Mouse (Mus musculus) testis, postnatal 14 days (tissue): ENCODE data around the gene Wasf2.

Experiments
- DNase-seq: peaks from one replicate; pipeline ENCODE4 v3.0.0; 2021; ENCODE audit warnings: low spot score

Wasf2 gene

GRCm38 (mm10) chr4:133240490-133240921 is 110.2 kb downstream of the Wasf2 start, which contains the start of gene Map3k6:
TSS of gene Map3k6 (plus strand) at chr4:133240818.
- DNase-seq = peak; percentile 81

- DNase-seq = peak; percentile 88
These were observed 110.9 kb downstream of the Wasf2 start for GRCm38 (mm10) chr4:133240934-133241908.

GRCm38 (mm10) chr4:133241910-133242309 is 111.6 kb downstream of the Wasf2 start:
- no peak for DNase-seq

GRCm38 (mm10) chr4:133242710-133243109 is 112.4 kb downstream of the Wasf2 start:
- DNase-seq = no peak

- DNase-seq = no peak
These were observed 113.2 kb downstream of the Wasf2 start for GRCm38 (mm10) chr4:133243538-133243937.

GRCm38 (mm10) chr4:133244289-133244688 is 114.0 kb downstream of the Wasf2 start:
- no peak for DNase-seq

- no peak for DNase-seq
These were observed 116.8 kb downstream of the Wasf2 start for GRCm38 (mm10) chr4:133247072-133247471.

GRCm38 (mm10) chr4:133247806-133248449 is 117.6 kb downstream of the Wasf2 start:
- DNase-seq = no peak
